Mouse (Mus musculus): ENCODE measurements at regions not wholly inside any gene's neighbourhood (a gene's known extent, or its start where the extent isn't known, plus 50 kb on each side); places are given as distances from the start of the nearest gene placed in this dataset.
A peak's percentile ranks its signal among the peaks of the same experiment; 100 is the strongest.

DNA sequence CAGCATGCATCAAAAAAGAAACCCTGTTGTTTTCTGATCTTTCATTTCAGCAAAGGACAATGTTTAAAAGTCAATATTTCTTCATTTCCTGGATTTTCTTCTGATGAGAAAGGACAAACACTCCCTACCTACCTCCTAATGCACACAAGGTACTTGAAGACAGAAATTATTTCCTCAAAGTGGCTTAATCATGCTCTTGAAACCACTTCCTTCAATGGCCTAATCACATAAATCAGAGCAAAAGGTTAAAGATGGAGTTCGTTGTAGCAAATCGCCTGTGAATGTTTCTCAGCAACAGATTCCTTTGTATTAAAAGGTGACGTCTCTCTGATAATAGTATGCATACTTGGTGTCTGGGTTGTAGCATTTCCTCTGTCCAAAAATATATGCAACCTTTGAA is 124.3 kb upstream of the Gm10306 start:
- TF ChIP-seq GATA1 (IDR thresholded peaks at IDR 0.05; ENCODE audit: low read length): no peak

DNA sequence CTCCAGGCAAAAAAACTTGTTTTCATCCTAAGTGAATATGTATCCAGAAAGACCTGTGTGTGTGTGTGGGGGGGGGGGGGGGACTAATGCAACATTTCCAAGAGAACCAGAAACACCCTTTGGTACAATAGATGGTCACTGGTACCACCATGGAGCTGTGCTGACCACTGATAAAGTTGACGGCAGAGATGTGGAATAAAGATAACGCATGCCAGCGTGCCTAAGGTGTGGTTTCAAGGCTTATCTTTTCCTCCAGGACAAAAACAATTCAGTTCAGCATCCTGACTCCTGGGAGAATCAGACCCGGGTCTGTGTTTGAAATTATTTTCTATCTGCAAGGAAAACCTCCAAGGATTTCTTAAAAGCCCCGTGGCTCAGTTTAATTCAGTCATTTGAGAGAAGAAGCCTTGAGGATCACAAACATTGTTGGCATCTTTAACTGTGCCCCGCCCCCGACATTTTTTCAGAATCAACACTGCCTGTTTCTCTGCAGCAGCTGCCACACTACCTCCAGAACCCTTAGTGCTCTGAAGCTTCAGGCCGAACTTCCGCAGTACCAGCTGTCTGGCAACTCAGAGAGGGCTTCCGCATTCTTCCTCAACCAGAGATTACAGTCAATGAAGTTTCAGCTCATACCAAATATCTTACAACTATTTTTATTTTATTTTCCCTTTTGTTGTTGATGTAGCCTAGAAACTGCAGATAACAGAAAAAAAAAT is 118.5 kb upstream of the Gm10306 start:
- peak; percentile 30 for TF ChIP-seq GATA1 (IDR thresholded peaks at IDR 0.05; ENCODE audit: low read length)

DNA sequence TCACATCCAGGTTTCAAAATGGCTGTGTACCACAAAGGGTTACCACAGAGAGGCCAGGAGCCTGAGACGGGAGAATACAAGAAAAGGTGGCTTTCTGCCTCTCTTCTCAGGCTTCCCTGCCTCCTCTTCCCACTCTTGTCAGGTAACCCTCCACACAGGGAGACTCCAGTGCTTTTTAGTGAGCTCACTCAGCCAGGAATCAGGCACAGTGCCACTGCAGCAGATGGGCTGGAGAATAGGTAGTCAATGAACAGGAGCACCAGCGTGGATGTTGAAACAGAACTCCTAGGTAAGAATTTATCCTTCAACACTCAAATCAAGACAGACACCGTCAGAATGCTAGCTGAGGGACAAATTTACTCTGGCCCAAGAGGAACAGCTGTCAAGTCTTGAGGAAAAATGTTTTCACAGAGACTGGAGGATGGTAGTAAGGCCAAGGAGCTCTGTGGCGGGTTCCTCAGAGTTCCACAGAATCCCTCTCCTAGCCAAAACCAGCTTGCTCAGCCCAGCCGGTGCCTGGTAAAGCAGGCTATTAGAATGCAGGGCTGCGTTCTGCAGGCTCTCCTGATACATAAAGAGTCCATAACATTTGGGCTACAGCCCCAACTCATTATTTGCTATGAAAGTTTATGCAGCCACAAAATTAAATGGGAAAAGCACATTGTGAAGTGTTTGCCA is 117.0 kb upstream of the Gm10306 start:
- TF ChIP-seq GATA1 (IDR thresholded peaks at IDR 0.05; ENCODE audit: low read length): no peak

DNA sequence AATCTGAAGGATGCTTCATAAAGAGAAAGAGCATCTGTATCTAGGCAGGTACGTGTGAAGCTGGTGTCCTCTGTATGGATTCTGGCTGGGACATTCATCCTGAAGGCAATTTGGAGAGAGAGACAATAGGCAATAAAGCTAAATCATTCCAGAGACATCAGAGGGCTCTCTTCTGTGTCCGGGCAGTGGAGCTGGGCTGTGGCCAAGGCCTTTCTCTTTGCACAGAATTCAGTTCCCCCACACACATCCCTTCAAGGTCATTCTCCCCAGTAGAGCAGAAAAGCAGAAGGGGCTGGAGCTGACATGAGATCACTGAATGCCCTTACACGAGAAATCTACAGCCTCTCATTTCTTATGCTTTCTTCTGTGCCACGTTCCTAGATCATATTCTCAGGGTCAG is 109.7 kb upstream of the Gm10306 start:
- no peak for TF ChIP-seq GATA1 (IDR thresholded peaks at IDR 0.05; ENCODE audit: low read length)
